Mouse (Mus musculus): ENCODE data around the gene Hoxc13. TPM values are rescaled to one million over a fixed set of nuclear protein-coding genes. Genes with fewer than 3 reads are reported as not detected.

The Hoxc13 gene
- polyA plus RNA-seq, 1 experiment from 2014 or later = not detected

DNA sequence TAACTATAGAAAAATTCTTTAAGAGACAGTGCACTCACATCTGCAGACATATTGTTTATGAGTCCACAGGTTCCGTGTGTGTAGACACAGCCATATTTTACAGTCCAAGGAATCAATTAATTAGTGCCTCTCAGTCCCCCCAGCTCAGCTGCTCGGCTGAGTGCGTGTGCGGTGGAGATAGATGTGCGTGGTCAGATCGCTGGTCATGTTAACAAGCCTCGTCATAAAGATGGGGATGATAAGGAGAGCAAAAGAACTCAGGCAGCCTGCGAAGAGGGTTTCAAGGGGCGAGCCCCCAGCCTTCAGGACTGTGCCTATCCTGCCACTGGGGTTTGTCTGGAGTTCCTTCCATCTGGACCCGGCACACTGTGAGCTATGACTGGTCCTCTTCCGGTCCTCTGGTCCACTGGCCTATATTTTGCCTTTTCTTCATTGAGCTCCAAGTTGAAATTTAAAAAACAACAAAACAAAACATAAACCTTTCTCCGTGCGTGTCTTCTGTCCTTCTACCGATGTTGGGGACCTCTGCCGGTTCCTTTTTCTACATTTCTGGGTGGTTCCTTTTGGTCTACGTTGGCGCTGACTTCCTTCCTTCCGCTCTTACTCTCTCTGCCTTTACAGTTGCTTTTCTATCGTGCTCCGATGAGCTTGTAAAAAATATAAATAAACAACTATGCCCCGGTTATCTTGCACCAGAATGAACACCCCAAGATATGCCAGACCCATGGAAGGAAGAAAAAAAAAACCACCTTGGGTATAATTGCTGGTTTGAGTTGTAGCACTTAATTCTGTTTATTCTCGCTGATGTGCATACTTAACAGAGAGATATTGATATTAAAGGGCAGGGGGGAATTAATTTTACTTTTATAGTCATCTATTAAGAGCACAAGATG, 24.5 kb downstream of the Hoxc13 start:
- peaks cover 98% of the 10 kb centered on the region for H3K27me3 ChIP-seq (replicated peaks; ENCODE audit: control insufficient read depth, insufficient read depth, low read length)
- no peak for DNase-seq (ENCODE audit: low spot score)
- H3K4me2 ChIP-seq = no peak overlapping the region
- H3K27ac ChIP-seq (ENCODE audit: low read depth, low read length) = no peak overlapping the region
- H3K4me1 ChIP-seq (replicated peaks; ENCODE audit: control insufficient read depth, insufficient read depth, low read length) = no peaks in the 10 kb centered on the region
- H3K36me3 ChIP-seq (ENCODE audit: control insufficient read depth, insufficient read depth, low read length) = no peaks in the 10 kb centered on the region
- no peak overlapping the region for H3K9ac ChIP-seq (ENCODE audit: low read depth, low read length)
- 15% methylated on average over 22 of the region's 22 CpGs for WGBS
- no peaks in the 10 kb centered on the region for H3K9me3 ChIP-seq (ENCODE audit: control insufficient read depth, low read length)
- ATAC-seq (replicated peaks; ENCODE audit: low FRiP score) = no peak
- no peak overlapping the region for H3K4me3 ChIP-seq (ENCODE audit: low read depth, low read length)

- WGBS = 2% methylated on average over 9 of the region's 9 CpGs
- ATAC-seq (replicated peaks; ENCODE audit: low FRiP score) = no peak
Measured at GRCm38 (mm10) chr15:102947276-102947675, 26.4 kb downstream of the Hoxc13 start.

DNA sequence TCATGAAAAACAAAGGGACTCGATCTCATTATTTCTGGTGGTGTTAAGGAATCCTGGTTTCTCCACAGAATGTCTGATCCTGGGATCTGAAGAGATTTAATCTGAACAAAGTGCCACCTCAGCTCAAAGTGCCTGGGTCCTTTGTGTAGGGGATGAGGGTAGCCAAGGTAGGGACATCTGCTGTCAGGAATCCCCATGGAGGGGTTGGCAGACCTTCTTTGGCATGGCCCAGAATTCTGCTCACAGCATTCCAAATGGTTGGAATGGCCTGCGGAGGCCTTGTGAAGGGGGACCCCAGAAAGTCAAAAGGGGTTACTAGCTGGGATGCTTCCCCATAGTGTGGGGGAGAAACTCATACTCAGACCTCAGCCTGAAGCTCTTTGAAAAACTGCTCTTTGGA, 27.9 kb downstream of the Hoxc13 start:
- Histone ChIP-seq H3K9ac (ENCODE audit: low read depth, low read length) (no peak overlapping the region), H3K27ac (ENCODE audit: low read depth, low read length) (no peak overlapping the region), H3K4me2 (no peak overlapping the region), H3K9me3 (ENCODE audit: control insufficient read depth, low read length) (no peaks in the 10 kb centered on the region), H3K36me3 (ENCODE audit: control insufficient read depth, insufficient read depth, low read length) (no peaks in the 10 kb centered on the region), H3K4me1 (replicated peaks; ENCODE audit: control insufficient read depth, insufficient read depth, low read length) (no peaks in the 10 kb centered on the region), H3K4me3 (ENCODE audit: low read depth, low read length) (no peak overlapping the region), H3K27me3 (replicated peaks; ENCODE audit: control insufficient read depth, insufficient read depth, low read length) (peaks cover 98% of the 10 kb centered on the region)
- 19% methylated on average over 2 of the region's 2 CpGs for WGBS
- ATAC-seq (replicated peaks; ENCODE audit: low FRiP score) (no peak), DNase-seq (ENCODE audit: low spot score) (no peak)

More at GRCm38 (mm10) chr15:102947276-102947675, 26.4 kb downstream of the Hoxc13 start:
- Histone ChIP-seq H3K36me3 (ENCODE audit: control insufficient read depth, insufficient read depth, low read length) (no peaks in the 10 kb centered on the region), H3K9me3 (ENCODE audit: control insufficient read depth, low read length) (no peaks in the 10 kb centered on the region), H3K4me2 (no peak overlapping the region), H3K4me1 (replicated peaks; ENCODE audit: control insufficient read depth, insufficient read depth, low read length) (no peaks in the 10 kb centered on the region), H3K27me3 (replicated peaks; ENCODE audit: control insufficient read depth, insufficient read depth, low read length) (peaks cover 98% of the 10 kb centered on the region), H3K9ac (ENCODE audit: low read depth, low read length) (no peak overlapping the region), H3K27ac (ENCODE audit: low read depth, low read length) (no peak overlapping the region), H3K4me3 (ENCODE audit: low read depth, low read length) (no peak overlapping the region)
- no peak for DNase-seq (ENCODE audit: low spot score)

- no peak for ATAC-seq (replicated peaks; ENCODE audit: low FRiP score)
- WGBS = 4% methylated on average over 20 of the region's 20 CpGs
Measured at GRCm38 (mm10) chr15:102949696-102950095, 28.8 kb downstream of the Hoxc13 start.

GRCm38 (mm10) chr15:102950877-102951276, 30.0 kb downstream of the Hoxc13 start:
- Histone ChIP-seq H3K4me2 (no peak overlapping the region), H3K36me3 (ENCODE audit: control insufficient read depth, insufficient read depth, low read length) (no peaks in the 10 kb centered on the region), H3K9ac (ENCODE audit: low read depth, low read length) (no peak overlapping the region), H3K27me3 (replicated peaks; ENCODE audit: control insufficient read depth, insufficient read depth, low read length) (peaks cover 100% of the 10 kb centered on the region), H3K4me3 (ENCODE audit: low read depth, low read length) (no peak overlapping the region), H3K9me3 (ENCODE audit: control insufficient read depth, low read length) (no peaks in the 10 kb centered on the region), H3K27ac (ENCODE audit: low read depth, low read length) (no peak overlapping the region), H3K4me1 (replicated peaks; ENCODE audit: control insufficient read depth, insufficient read depth, low read length) (no peaks in the 10 kb centered on the region)
- DNase-seq (ENCODE audit: low spot score) (no peak), ATAC-seq (replicated peaks; ENCODE audit: low FRiP score) (no peak)
- WGBS = 15% methylated on average over 2 of the region's 2 CpGs

More at GRCm38 (mm10) chr15:102949696-102950095, 28.8 kb downstream of the Hoxc13 start:
- no peaks in the 10 kb centered on the region for H3K36me3 ChIP-seq (ENCODE audit: control insufficient read depth, insufficient read depth, low read length)
- H3K4me1 ChIP-seq (replicated peaks; ENCODE audit: control insufficient read depth, insufficient read depth, low read length) = no peaks in the 10 kb centered on the region
- H3K27ac ChIP-seq (ENCODE audit: low read depth, low read length) = no peak overlapping the region
- no peaks in the 10 kb centered on the region for H3K9me3 ChIP-seq (ENCODE audit: control insufficient read depth, low read length)
- no peak overlapping the region for H3K9ac ChIP-seq (ENCODE audit: low read depth, low read length)
- H3K4me2 ChIP-seq = no peak overlapping the region
- DNase-seq (ENCODE audit: low spot score) = no peak
- no peak overlapping the region for H3K4me3 ChIP-seq (ENCODE audit: low read depth, low read length)
- H3K27me3 ChIP-seq (replicated peaks; ENCODE audit: control insufficient read depth, insufficient read depth, low read length) = peaks cover 100% of the 10 kb centered on the region

DNA sequence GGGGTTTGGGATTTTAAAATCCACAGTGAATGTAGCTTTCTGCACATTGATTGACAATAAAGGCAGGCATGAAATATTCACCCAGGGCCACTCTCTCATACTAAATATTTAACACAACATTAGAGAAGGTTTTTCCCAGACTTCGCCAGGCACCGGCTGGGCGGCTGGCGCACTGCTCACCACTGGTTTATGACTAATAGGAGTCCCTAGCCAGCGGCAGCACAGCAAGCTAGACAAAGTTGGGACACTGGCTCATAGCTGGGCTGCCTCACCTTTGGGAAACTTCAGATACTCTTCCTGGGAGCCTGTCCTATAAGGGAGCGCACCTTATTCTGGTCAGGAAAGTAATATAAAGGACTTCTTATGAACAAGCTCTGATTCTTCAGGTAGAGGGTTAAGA, 32.7 kb downstream of the Hoxc13 start:
- Histone ChIP-seq H3K36me3 (ENCODE audit: control insufficient read depth, insufficient read depth, low read length) (no peaks in the 10 kb centered on the region), H3K9ac (ENCODE audit: low read depth, low read length) (no peak overlapping the region), H3K27ac (ENCODE audit: low read depth, low read length) (no peak overlapping the region), H3K4me2 (no peak overlapping the region), H3K4me1 (replicated peaks; ENCODE audit: control insufficient read depth, insufficient read depth, low read length) (no peaks in the 10 kb centered on the region), H3K4me3 (ENCODE audit: low read depth, low read length) (no peak overlapping the region), H3K27me3 (replicated peaks; ENCODE audit: control insufficient read depth, insufficient read depth, low read length) (peaks cover 100% of the 10 kb centered on the region), H3K9me3 (ENCODE audit: control insufficient read depth, low read length) (no peaks in the 10 kb centered on the region)
- ATAC-seq (replicated peaks; ENCODE audit: low FRiP score) (no peak), DNase-seq (ENCODE audit: low spot score) (no peak)
- 7% methylated on average over 6 of the region's 6 CpGs for WGBS

GRCm38 (mm10) chr15:102954192-102955006, 33.5 kb downstream of the Hoxc13 start, which contains the start of gene Hoxc11:
Gene Hoxc11 (plus strand): TSS chr15:102954427.
- WGBS = 2% methylated on average over 57 of the region's 57 CpGs
- ATAC-seq (replicated peaks; ENCODE audit: low FRiP score) = no peak
- no peak within 1 kb of the TSS for H3K27ac ChIP-seq (ENCODE audit: low read depth, low read length)

GRCm38 (mm10) chr15:102955007-102955382, 34.1 kb downstream of the Hoxc13 start:
- H3K9ac ChIP-seq (ENCODE audit: low read depth, low read length) = no peak overlapping the region
- no peaks in the 10 kb centered on the region for H3K9me3 ChIP-seq (ENCODE audit: control insufficient read depth, low read length)
- H3K4me2 ChIP-seq = no peak overlapping the region
- ATAC-seq (replicated peaks; ENCODE audit: low FRiP score) = no peak
- no peaks in the 10 kb centered on the region for H3K4me1 ChIP-seq (replicated peaks; ENCODE audit: control insufficient read depth, insufficient read depth, low read length)
- no peak for DNase-seq (ENCODE audit: low spot score)
- WGBS = 1% methylated on average over 28 of the region's 28 CpGs
- H3K27me3 ChIP-seq (replicated peaks; ENCODE audit: control insufficient read depth, insufficient read depth, low read length) = peaks cover 99% of the 10 kb centered on the region
- no peak overlapping the region for H3K4me3 ChIP-seq (ENCODE audit: low read depth, low read length)
- no peaks in the 10 kb centered on the region for H3K36me3 ChIP-seq (ENCODE audit: control insufficient read depth, insufficient read depth, low read length)
- no peak overlapping the region for H3K27ac ChIP-seq (ENCODE audit: low read depth, low read length)

More at GRCm38 (mm10) chr15:102954192-102955006, 33.5 kb downstream of the Hoxc13 start, which contains the start of gene Hoxc11:
- H3K4me1 ChIP-seq (replicated peaks; ENCODE audit: control insufficient read depth, insufficient read depth, low read length) = no peaks in the 10 kb centered on the region
- DNase-seq (ENCODE audit: low spot score) = no peak
- no peak within 1 kb of the TSS for H3K4me3 ChIP-seq (ENCODE audit: low read depth, low read length)
- peaks cover 99% of the 10 kb centered on the region for H3K27me3 ChIP-seq (replicated peaks; ENCODE audit: control insufficient read depth, insufficient read depth, low read length)
- no peaks in the 10 kb centered on the region for H3K36me3 ChIP-seq (ENCODE audit: control insufficient read depth, insufficient read depth, low read length)
- H3K4me2 ChIP-seq = no peak within 1 kb of the TSS
- no peak within 1 kb of the TSS for H3K9ac ChIP-seq (ENCODE audit: low read depth, low read length)
- H3K9me3 ChIP-seq (ENCODE audit: control insufficient read depth, low read length) = no peaks in the 10 kb centered on the region
